Mouse (Mus musculus) thymus, adult 2 months (tissue): Measurements from ENCODE around the gene Clybl.

Experiments used
- CTCF ChIP-seq: fragments of 200-500 bp; IDR thresholded peaks from 2 replicates; pipeline ENCODE4 v1.5.1; 2012; ENCODE audit warnings: mild to moderate bottlenecking, control low read depth, low read length, moderate library complexity, borderline replicate concordance; ENCODE audit not compliant: control insufficient read depth, poor library complexity, insufficient read depth; ENCODE audit errors: extremely low read depth
- POLR2A ChIP-seq: fragments of 200-500 bp; IDR thresholded peaks from 2 replicates; pipeline ENCODE4 v1.6.1; 2012; ENCODE audit warnings: mild to moderate bottlenecking, low read length, control low read depth, moderate library complexity; ENCODE audit not compliant: control insufficient read depth, poor library complexity, insufficient read depth; ENCODE audit errors: extremely low read depth

GRCm38 (mm10) chr14:122229988-122230387 lies 48.5 kb downstream of the Clybl start:
- TF ChIP-seq CTCF: no peak
- TF ChIP-seq POLR2A: no peak
